Mouse (Mus musculus): ENCODE results near the gene Irf7.

The Irf7 gene

GRCm38 (mm10) chr7:141265739-141266561 lies at the start of gene Irf7:
TSS of gene Irf7 (minus strand) at chr7:141266481.
- DNase-seq: peak; percentile 73 to 79

GRCm38 (mm10) chr7:141315974-141316373 lies 49.7 kb upstream of the Irf7 start:
- peak; percentile 39 to 58 for DNase-seq

DNA sequence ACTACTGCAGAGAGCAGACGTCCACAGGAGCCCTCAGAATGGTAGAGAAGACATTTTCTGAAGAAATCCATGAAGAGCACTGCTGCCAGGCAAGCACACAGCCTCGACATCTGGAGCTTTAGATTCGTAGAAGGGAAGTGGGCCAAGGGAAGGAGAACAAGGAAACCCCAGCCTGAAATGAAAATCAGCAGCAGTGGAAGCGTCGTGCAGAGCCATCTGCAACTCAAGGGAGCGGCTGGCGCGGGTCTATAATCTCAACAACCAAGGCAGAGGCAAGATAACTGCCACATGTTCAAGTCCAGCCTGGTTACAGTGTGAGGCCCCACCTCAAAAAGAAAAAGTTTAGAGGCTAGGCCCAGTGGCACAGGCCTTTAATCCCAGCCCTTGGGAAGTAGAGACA lies 48.8 kb upstream of the Irf7 start:
- DNase-seq: no peak

GRCm38 (mm10) chr7:141314416-141314815 lies 48.1 kb upstream of the Irf7 start:
- DNase-seq: peak in 1 of 2 experiments; percentile 9

DNA sequence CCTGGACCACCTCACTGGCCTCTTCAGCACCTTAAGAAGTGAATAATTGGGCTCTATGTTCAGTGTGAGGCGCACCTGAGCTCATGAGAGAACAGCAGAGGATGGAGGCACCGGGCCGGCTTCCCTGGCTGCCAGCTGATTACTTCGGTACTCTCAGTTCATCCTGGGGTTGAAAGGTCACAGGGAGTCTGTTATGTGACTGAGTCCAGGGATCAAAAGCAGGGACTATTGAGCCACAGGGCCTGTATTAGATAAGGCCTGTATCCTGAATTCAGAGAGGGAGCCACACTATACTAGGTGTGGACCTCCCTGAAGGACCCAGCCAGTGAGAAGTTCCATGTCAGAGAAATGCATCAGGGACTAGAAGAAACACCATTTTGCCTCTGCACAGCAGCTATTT lies 38.3 kb upstream of the Irf7 start:
- no peak for DNase-seq

GRCm38 (mm10) chr7:141302702-141303268 lies 36.5 kb upstream of the Irf7 start:
- DNase-seq: no peak

DNA sequence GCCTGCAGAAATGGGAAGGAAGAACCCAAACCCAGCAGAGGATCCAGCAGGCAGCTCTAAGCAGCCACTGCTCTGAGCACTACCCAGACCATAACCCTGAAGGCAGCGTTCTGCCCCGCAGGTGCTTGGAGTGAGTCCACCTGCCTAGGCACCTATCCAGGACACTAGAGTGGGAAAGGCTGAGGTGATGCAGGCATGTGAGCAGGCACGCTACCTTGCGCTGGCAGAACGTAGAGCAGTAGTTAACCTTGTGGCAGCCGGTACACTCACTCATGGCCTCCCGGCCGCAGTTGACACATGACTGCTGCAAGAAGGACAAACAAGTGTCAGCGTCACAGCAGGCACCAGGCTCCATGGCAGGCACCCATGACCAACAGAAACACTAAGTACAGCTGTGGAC lies 35.1 kb upstream of the Irf7 start:
- no peak for DNase-seq

DNA sequence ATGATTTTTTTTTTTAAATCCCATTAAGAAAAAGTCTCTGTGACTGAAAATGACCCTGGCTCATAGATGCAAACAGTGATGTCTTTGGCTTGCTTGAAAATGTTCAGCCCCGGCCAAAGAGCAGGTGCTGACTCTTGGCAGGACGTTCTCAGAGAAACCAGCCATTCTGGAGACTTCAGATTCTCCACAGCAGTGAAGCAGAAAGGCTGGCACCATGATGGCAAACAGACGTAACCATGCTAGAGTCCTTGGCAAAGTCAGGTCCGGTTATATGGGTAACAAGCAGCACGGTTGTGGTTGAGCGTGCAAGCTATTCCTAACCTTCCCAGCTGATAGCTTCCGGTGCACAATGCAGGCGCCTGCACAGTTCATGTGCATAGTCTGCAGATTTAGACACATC lies 32.9 kb upstream of the Irf7 start:
- DNase-seq: no peak

DNA sequence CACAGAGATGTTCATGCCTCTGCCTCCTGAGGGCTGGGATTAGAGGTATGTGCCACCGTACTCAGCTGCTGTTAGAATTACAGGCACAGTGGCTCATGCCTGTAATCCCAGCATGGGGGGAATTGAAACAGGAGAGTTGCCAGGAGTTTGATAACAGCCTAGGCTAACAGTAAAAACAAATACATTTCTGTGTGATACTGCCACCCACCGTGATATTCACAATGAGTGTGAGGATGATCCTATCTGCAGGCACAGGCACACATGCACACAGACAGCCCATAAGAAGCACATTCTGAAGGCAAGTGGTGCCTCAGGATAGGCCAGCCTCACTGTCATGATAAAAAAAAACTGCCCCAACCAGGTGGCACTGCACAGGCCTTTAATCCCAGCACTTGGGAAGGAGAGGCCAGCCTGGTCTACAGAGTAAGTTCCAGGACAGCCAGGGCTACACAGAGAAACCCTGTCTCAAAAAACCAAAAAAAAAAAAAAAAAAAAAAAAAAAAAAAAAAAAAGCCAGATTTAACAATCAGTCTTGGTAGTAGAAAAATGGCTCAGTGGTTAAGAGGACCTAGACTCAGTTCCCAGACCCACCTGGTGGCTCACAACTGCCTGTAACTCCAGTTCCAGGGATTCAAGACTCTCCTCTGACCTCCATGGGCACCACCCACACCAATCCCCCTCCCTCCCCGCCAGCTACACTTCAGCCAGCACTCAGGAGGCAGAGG lies 31.8 kb upstream of the Irf7 start:
- no peak for DNase-seq

- no peak for DNase-seq
Measured at GRCm38 (mm10) chr7:141294479-141294878, 28.2 kb upstream of the Irf7 start.

DNA sequence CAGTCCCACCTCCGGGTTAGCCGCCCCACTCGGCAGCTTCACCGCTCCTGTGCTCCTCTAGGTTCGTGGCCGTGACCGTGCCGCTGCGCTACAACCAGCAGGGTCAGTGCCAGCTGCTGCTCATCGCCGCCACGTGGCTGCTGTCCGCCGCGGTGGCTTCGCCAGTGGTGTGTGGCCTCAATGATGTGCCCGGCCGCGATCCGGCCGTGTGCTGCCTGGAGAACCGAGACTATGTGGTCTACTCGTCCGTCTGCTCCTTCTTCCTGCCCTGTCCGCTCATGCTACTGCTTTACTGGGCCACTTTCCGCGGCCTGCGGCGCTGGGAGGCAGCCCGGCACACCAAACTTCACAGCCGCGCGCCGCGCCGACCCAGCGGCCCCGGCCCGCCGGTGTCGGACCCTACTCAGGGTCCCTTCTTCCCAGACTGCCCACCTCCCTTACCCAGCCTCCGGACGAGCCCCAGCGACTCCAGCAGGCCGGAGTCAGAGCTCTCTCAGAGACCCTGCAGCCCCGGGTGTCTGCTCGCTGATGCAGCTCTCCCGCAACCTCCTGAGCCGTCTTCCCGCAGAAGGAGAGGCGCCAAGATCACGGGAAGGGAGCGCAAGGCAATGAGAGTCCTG lies 27.7 kb upstream of the Irf7 start:
- DNase-seq: peak; percentile 53 to 73

DNA sequence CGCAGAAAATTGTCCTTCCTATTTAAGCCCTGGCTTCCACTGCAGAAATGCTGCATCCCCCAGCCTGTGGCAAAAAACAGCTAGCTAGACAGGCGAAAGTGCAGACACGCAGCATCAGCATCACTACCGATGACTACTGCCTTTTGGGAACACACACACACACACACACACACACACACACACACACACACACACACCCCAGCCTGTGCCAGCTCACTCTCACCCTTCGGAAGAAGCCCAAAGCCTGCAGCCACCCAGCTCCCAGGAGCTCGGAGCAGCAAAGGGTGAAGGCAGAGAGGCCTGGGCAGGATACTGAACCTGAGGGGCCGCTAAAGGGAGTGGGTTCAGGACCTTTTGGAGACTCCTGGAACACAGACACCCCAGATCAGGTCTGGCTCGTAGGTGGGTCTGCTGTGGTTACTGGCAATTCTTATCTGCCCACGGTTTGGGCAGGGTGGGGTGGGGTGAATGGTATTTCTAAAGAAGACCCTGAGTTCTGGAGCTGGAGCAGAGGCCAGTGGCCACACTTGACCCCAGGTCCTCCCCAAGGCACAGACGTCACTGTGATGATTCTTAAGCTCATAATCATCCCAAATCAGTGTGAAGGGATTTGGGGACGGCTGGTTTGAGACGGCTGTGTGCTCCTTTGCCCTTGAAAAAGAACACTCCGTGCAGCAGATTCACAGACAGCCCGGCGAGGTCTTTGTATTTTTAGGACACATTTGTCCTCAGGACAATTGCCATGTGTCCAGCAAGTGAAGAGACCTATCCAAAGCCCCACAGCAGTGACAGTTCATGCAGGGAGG lies 26.5 kb upstream of the Irf7 start:
- no peak for DNase-seq

DNA sequence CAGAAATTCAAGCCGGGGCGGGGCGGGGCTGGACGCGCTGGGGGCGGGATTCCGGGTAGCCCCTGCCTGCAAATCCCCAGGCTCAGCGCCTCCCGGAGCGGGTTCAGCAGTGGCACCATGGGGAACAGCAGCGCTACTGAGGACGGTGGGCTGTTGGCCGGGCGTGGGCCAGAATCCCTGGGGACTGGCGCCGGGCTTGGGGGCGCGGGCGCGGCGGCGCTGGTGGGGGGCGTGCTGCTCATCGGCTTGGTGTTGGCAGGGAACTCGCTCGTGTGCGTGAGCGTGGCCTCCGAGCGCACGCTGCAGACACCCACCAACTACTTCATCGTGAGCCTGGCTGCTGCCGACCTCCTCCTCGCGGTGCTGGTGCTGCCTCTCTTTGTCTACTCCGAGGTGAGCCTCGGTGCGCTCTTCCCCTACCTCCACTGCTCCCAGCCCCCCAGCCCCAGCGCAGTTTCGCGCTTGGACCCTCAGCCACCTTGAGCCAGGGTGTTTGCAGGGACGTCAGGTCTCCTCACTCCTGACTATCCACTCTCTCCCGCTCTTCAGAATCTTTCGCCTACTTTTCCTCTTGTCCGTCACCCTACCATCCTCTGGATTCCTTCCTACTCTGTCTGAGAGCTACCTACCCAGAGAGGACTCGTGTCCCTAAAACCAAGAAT lies 25.8 kb upstream of the Irf7 start, which contains the start of gene Drd4:
Gene Drd4, plus strand, starts transcription at position 86 of the 662 bp plus-strand sequence.
- peak; percentile 28 to 53 for DNase-seq

DNA sequence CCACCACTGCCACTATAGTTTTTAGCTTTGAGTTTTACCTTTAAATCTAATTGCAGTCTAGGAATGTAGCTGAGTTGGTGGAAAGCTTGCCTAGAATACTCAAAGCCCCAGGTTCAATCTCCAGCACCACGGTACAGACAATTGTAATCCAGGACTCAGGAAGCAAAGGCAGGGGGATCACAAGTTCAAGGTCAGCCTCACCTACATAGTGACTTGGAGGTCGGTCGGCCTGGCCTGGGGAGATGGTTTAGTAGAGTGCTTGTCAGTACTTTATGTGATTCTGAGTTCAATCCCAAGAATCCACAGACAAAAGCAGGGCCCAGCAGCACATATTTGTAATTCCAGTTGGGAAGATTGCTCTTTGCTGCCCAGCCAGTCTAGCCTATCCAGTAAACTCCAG lies 21.8 kb upstream of the Irf7 start:
- no peak for DNase-seq

GRCm38 (mm10) chr7:141282756-141283155 lies 16.5 kb upstream of the Irf7 start:
- no peak for DNase-seq

DNA sequence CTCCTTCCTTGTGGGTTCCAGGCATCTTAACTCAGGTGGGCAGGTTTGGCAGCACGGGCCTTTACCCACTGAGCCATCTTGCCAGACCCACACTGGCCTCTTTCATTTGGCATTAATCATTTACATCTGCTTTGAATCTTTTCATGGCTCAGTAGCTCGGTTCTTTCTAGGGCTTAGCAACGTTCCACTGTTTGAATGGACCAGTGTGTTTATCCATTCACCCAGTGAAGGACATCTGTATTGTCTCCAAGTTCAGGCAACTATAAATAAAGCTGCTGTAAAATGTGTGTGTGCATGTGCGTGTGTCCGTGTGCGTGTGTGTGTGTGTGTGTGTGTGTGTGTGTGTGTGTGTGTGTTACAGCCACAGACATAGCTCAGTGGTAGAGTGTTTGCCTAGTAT lies 15.2 kb upstream of the Irf7 start:
- DNase-seq: no peak

DNA sequence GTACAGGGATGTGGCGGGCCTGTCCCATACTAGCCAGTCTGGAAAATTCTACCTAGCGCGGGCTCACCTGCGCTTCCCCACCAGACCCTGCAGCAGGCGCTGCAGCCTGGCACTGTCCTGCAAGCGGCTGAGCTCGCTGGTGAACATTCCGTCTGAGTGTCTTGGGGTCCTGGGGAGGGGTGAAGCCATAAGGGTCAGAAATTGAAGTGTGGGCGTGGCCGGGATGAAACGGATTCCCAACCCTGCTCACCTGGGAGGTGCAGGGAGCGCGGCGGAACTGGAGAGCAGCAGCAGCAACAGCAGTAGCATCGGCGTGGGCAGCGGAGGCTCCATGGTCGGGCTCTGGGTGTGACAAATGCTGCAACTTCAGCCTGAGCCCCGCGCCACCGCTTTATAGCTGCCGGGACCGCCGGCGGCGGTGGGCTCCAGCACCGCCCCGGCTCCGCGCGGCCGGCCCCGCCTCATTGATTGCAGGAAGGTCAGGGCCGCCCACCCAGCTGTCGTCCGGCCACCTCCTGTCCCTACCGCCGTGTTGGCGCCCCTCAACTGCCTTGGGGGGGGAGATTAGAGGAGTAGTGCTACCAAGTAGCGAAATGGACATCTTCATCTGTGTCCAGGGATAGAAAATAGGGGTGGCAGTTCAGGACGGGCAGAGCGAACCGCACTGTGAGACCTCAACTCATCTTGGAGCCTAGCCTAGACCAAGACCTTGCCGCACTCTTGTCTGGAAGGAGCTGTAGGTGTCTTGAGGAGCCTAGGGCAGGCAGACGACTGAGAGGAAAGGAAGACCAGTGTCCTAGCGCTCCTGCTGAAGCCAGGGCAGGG lies 12.7 kb upstream of the Irf7 start, which contains the start of gene Sct:
Gene Sct, minus strand, starts transcription at position 368 of the 825 bp plus-strand sequence.
- DNase-seq: peak in 1 of 2 experiments; percentile 27

DNA sequence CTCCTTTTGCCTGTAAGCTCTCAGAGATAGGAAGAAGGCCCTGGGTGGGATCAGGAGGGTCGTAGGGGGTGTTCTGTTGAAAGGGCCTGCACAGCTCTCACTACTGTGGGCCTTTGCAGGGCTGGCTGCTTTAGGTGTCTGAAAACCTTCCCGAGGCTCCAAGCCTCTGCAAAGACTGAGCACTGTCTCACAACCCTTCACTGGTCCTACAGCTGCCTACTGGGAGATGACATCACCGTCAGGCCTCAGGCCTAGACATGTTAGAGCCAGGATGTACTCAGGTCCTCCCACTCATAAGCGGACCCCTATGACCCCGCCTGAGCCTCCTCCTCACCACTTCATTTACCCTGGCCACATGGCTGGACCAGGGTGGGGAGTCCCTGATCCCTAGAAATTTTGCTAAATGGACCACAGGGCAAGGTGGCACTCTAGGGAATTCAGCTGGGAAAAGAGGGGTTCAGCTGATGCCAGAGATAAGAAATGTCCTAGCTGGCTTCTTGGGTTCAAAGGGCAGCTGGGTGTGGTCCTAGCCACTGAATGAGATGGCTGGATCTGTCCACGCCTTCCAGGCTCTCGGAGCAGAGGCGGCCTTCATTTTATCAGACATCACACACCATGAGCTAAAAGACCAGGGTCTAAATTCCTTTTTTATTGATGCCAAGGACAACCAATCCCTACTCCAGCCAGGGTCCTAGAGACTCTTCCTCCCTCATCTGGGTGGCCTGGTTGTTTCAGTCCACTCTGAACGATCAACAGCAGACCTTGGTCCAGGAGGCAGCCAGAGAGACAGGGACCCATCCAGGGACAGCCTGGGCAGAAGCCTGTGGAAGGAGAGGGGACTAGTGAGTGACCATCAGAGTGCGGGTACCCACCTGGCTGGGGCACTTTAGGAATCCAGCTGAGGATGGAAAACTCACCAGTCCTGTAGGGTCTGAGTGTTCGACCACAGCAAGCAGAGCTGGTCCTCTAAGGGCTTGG lies 11.7 kb upstream of the Irf7 start:
- no peak for DNase-seq

DNA sequence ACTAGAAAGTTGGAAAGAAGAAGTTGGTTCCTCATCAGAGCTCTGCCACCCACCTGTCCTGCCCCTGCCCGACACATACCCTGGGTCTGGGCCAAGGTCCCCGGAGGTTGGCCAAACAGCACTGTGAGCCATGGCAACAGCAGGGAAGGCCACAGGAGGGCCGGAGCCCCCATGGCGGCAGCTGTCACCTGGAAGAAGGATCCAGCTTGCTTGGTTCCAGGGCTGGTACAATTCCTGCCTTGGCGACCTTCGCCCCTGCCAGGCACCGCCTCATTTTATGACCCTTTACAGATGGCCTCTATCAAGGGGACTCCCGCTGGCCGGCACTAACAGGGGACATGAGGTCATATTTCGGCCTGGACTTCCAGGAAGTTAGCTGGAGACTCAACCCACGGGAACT lies 10.3 kb upstream of the Irf7 start, which contains the start of gene Cdhr5:
Gene Cdhr5, minus strand, starts transcription at position 241 of the 400 bp plus-strand sequence.
- DNase-seq: no peak

All from lung, postnatal 4 days (tissue).